Mouse (Mus musculus) spleen, adult 2 months (tissue): Measurements from ENCODE around the gene Ccdc84.

Experiments used
- CTCF ChIP-seq: fragments of 200-500 bp; IDR thresholded peaks from 2 replicates; pipeline ENCODE4 v1.5.1; 2011; ENCODE audit warnings: mild to moderate bottlenecking, inconsistent platforms; ENCODE audit not compliant: insufficient read depth, insufficient read length, insufficient replicate concordance; ENCODE audit errors: extremely low read depth
- POLR2A ChIP-seq: fragments of 200-500 bp; IDR thresholded peaks from 2 replicates; pipeline ENCODE4 v1.6.1; 2011; ENCODE audit warnings: low read depth, low read length, inconsistent platforms

GRCm38 (mm10) chr9:44418519-44419385 is at the start of gene Ccdc84:
- no peak for TF ChIP-seq POLR2A
- no peak for TF ChIP-seq CTCF
